Mouse (Mus musculus): ENCODE data around the gene Gm43517. TPM values are rescaled to one million over a fixed set of nuclear protein-coding genes. Genes with fewer than 3 reads are reported as not detected.
A peak's percentile ranks its signal among the peaks of the same experiment; 100 is the strongest.

The Gm43517 gene
- not detected in 2 replicates for polyA plus RNA-seq (2016; fragmentation: Nextera tagmentation; extraction: Ambion mirVana)

DNA sequence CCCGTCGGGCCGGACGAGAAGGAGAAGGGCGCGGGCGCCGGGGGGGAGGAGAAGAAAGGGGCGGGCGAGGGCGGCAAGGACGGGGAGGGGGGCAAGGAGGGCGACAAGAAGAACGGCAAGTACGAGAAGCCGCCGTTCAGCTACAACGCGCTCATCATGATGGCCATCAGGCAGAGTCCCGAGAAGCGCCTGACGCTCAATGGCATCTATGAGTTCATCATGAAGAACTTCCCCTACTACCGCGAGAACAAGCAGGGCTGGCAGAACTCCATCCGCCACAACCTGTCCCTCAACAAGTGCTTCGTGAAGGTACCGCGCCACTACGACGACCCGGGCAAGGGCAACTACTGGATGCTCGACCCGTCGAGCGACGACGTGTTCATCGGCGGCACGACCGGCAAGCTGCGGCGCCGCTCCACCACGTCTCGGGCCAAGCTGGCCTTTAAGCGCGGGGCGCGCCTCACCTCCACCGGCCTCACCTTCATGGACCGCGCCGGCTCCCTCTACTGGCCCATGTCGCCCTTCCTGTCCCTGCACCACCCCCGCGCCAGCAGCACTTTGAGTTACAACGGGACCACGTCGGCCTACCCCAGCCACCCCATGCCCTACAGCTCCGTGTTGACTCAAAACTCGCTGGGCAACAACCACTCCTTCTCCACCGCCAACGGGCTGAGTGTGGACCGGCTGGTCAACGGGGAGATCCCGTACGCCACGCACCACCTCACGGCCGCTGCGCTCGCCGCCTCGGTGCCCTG is at the start of gene Gm43517:
TSS of gene Gm43517 (plus strand) at position 299 of the 755 bp plus-strand sequence.
- H3K27ac ChIP-seq = peak within 1 kb of the TSS; percentile 65
- under 1% methylated on average over 74 of the region's 75 CpGs for WGBS
- peak within 1 kb of the TSS; percentile 52 for H3K4me3 ChIP-seq
- H3K36me3 ChIP-seq = no peaks in the 10 kb centered on the region
- peaks cover 99% of the 10 kb centered on the region for H3K27me3 ChIP-seq (ENCODE audit: insufficient read depth, poor library complexity, severe bottlenecking)
- peaks cover 28% of the 10 kb centered on the region for H3K4me1 ChIP-seq (replicated peaks)
- DNase-seq (ENCODE audit: low spot score) = peak; percentile 64
- H3K9me3 ChIP-seq = no peaks in the 10 kb centered on the region

DNA sequence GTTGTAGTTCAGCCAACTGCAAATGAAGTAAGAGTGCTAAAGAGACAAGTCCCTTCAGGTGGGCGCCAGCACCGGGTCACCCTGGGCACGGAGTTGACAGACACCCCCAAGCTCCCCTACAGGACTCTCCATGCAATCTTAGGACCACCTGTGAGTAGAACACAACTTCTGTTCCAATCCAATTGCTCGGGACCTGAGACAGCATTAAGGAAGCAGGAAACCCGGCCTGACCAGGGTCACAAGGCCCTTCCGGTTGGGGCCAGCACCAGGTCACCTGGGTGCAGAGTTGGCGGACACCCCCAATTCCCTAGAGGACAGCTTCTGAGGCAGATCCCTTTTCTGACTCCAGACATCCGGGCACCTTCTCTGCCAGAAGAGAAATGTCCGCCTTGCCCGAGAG is 35.3 kb upstream of the Gm43517 start:
- Histone ChIP-seq H3K9me3 (no peaks in the 10 kb centered on the region), H3K36me3 (no peaks in the 10 kb centered on the region), H3K27ac (no peak overlapping the region), H3K27me3 (ENCODE audit: insufficient read depth, poor library complexity, severe bottlenecking) (no peaks in the 10 kb centered on the region), H3K4me1 (replicated peaks) (no peaks in the 10 kb centered on the region), H3K4me3 (no peak overlapping the region)
- no peak for DNase-seq (ENCODE audit: low spot score)
- 93% methylated on average over 10 of the region's 10 CpGs for WGBS

GRCm38 (mm10) chr12:49368931-49369330 is 16.0 kb upstream of the Gm43517 start:
- no peak for DNase-seq (ENCODE audit: low spot score)
- Histone ChIP-seq H3K4me3 (no peak overlapping the region), H3K27me3 (ENCODE audit: insufficient read depth, poor library complexity, severe bottlenecking) (peaks cover 47% of the 10 kb centered on the region), H3K36me3 (no peaks in the 10 kb centered on the region), H3K9me3 (no peaks in the 10 kb centered on the region), H3K4me1 (replicated peaks) (peaks cover under 1% of the 10 kb centered on the region; the same call in 1 of the 2 replicates), H3K27ac (no peak overlapping the region)
- WGBS = 60% methylated on average over 1 of the region's 1 CpGs

GRCm38 (mm10) chr12:49372170-49372569 is 12.8 kb upstream of the Gm43517 start:
- H3K36me3 ChIP-seq = no peaks in the 10 kb centered on the region
- no peak overlapping the region for H3K27ac ChIP-seq
- H3K9me3 ChIP-seq = no peaks in the 10 kb centered on the region
- no peak for DNase-seq (ENCODE audit: low spot score)
- H3K4me3 ChIP-seq = no peak overlapping the region
- peaks cover 80% of the 10 kb centered on the region for H3K27me3 ChIP-seq (ENCODE audit: insufficient read depth, poor library complexity, severe bottlenecking)
- H3K4me1 ChIP-seq (replicated peaks) = peaks cover 7% of the 10 kb centered on the region; the same call in 1 of the 2 replicates

GRCm38 (mm10) chr12:49373176-49373575 is 11.8 kb upstream of the Gm43517 start:
- WGBS = under 1% methylated on average over 5 of the region's 5 CpGs
- no peaks in the 10 kb centered on the region for H3K9me3 ChIP-seq
- H3K27me3 ChIP-seq (ENCODE audit: insufficient read depth, poor library complexity, severe bottlenecking) = peaks cover 90% of the 10 kb centered on the region
- H3K36me3 ChIP-seq = no peaks in the 10 kb centered on the region
- peaks cover 7% of the 10 kb centered on the region; the same call in 1 of the 2 replicates for H3K4me1 ChIP-seq (replicated peaks)
- H3K4me3 ChIP-seq = no peak overlapping the region
- no peak for DNase-seq (ENCODE audit: low spot score)
- no peak overlapping the region for H3K27ac ChIP-seq

DNA sequence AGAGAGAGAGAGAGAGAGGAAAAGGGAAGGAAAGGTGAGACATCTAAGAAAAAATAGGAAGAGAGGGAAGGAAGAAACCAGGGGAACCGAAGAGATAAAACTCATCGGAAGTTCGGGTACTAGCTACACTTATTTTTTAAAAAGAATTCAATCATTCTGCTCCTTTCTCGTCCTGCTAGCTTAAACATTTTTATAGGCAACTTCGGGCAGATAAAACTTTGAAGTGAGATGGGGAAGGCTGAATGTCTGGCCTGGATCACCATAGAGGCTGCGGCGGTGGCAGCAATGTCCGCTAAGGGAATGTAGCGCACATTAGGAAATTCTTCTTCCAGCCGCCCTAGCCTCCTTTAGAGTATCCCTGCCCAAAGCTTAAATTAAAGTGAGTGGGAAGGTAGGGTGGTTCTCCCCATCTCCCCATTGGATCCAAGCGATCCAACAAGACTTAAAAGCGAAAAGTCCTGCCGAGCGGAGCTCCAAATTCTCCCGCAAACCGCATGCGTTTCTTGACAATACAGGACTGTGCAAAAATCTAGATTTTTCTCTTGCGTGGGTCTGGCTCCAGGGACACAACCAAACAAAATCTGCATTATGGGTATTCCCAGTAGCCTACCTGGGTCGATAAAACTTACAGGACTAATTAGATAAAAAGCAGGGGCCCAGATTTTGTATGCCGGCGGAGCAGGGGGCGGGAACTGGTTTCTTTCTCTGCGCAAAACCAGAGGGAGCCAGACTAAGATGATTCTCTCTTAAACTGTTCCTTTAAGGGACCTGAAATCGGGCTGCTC is 11.0 kb upstream of the Gm43517 start:
- H3K27me3 ChIP-seq (ENCODE audit: insufficient read depth, poor library complexity, severe bottlenecking) = peaks cover 98% of the 10 kb centered on the region

GRCm38 (mm10) chr12:49374606-49374995 is 10.4 kb upstream of the Gm43517 start:
- H3K9me3 ChIP-seq = no peaks in the 10 kb centered on the region
- no peak overlapping the region for H3K27ac ChIP-seq
- H3K27me3 ChIP-seq (ENCODE audit: insufficient read depth, poor library complexity, severe bottlenecking) = peaks cover 100% of the 10 kb centered on the region
- peaks cover 7% of the 10 kb centered on the region; the same call in 1 of the 2 replicates for H3K4me1 ChIP-seq (replicated peaks)
- no peaks in the 10 kb centered on the region for H3K36me3 ChIP-seq
- peak; percentile 56 for DNase-seq (ENCODE audit: low spot score)
- H3K4me3 ChIP-seq = peak overlapping the region; percentile 37
- WGBS = under 1% methylated on average over 14 of the region's 14 CpGs

More for the DNA sequence above, 11.0 kb upstream of the Gm43517 start:
- H3K4me3 ChIP-seq = peak overlapping the region; percentile 37
- no peaks in the 10 kb centered on the region for H3K9me3 ChIP-seq
- H3K36me3 ChIP-seq = no peaks in the 10 kb centered on the region
- H3K27ac ChIP-seq = no peak overlapping the region
- H3K4me1 ChIP-seq (replicated peaks) = peaks cover 7% of the 10 kb centered on the region; the same call in 1 of the 2 replicates
- no peak for DNase-seq (ENCODE audit: low spot score)
- under 1% methylated on average over 24 of the region's 24 CpGs for WGBS

- Histone ChIP-seq H3K9me3 (no peaks in the 10 kb centered on the region), H3K4me3 (no peak overlapping the region), H3K27ac (no peak overlapping the region), H3K27me3 (ENCODE audit: insufficient read depth, poor library complexity, severe bottlenecking) (peaks cover 100% of the 10 kb centered on the region), H3K36me3 (no peaks in the 10 kb centered on the region), H3K4me1 (replicated peaks) (peaks cover 7% of the 10 kb centered on the region; the same call in 1 of the 2 replicates)
- no peak for DNase-seq (ENCODE audit: low spot score)
- WGBS = 3% methylated on average over 15 of the region's 15 CpGs
Observed at GRCm38 (mm10) chr12:49375427-49376317, 9.3 kb upstream of the Gm43517 start.

- Histone ChIP-seq H3K27ac (no peak overlapping the region), H3K36me3 (no peaks in the 10 kb centered on the region), H3K4me1 (replicated peaks) (peaks cover 7% of the 10 kb centered on the region; the same call in 1 of the 2 replicates), H3K27me3 (ENCODE audit: insufficient read depth, poor library complexity, severe bottlenecking) (peaks cover 100% of the 10 kb centered on the region), H3K9me3 (no peaks in the 10 kb centered on the region), H3K4me3 (no peak overlapping the region)
- under 1% methylated on average over 19 of the region's 19 CpGs for WGBS
- DNase-seq (ENCODE audit: low spot score) = no peak
Observed at GRCm38 (mm10) chr12:49376318-49376992, 8.5 kb upstream of the Gm43517 start.

- H3K36me3 ChIP-seq = no peaks in the 10 kb centered on the region
- peaks cover 11% of the 10 kb centered on the region; the same call in 1 of the 2 replicates for H3K4me1 ChIP-seq (replicated peaks)
- peaks cover 100% of the 10 kb centered on the region for H3K27me3 ChIP-seq (ENCODE audit: insufficient read depth, poor library complexity, severe bottlenecking)
- peak overlapping the region; percentile 2; the same call in 1 of the 2 replicates for H3K4me3 ChIP-seq
- DNase-seq (ENCODE audit: low spot score) = peak; percentile 63
- H3K27ac ChIP-seq = no peak overlapping the region
- H3K9me3 ChIP-seq = no peaks in the 10 kb centered on the region
- WGBS = under 1% methylated on average over 15 of the region's 15 CpGs
Observed at GRCm38 (mm10) chr12:49377281-49377970, 7.5 kb upstream of the Gm43517 start.

GRCm38 (mm10) chr12:49378920-49379319 is 6.1 kb upstream of the Gm43517 start:
- no peaks in the 10 kb centered on the region for H3K36me3 ChIP-seq
- H3K9me3 ChIP-seq = no peaks in the 10 kb centered on the region
- DNase-seq (ENCODE audit: low spot score) = no peak
- peaks cover 21% of the 10 kb centered on the region for H3K4me1 ChIP-seq (replicated peaks)
- H3K4me3 ChIP-seq = no peak overlapping the region
- H3K27ac ChIP-seq = no peak overlapping the region
- 2% methylated on average over 1 of the region's 1 CpGs for WGBS
- peaks cover 100% of the 10 kb centered on the region for H3K27me3 ChIP-seq (ENCODE audit: insufficient read depth, poor library complexity, severe bottlenecking)
